Mouse (Mus musculus): ENCODE measurements around the gene Nhp2.

GRCm38 (mm10) chr11:51587059-51587458 lies 32.5 kb upstream of the Nhp2 start:
- TF ChIP-seq MEF2A (IDR thresholded peaks at IDR 0.05; ENCODE audit: extremely low read depth, insufficient replicate concordance, low read depth, low read length, poor library complexity, severe bottlenecking) (no peak), POLR2A (IDR thresholded peaks at IDR 0.05; ENCODE audit: control insufficient read depth in 1 of 2, insufficient read depth in 1 of 2, low read depth in 1 of 2, low read length in 2 of 2, poor library complexity in 1 of 2) (peak in 1 of 2 experiments; percentile 37; a peak in 2 of 4 replicates), BHLHE40 (IDR thresholded peaks at IDR 0.05; ENCODE audit: borderline replicate concordance, low read depth, low read length) (no peak), CHD1 (IDR thresholded peaks at IDR 0.05; ENCODE audit: low read depth, low read length) (no peak), ZC3H11A (IDR thresholded peaks at IDR 0.05; ENCODE audit: low read depth, low read length) (no peak), CTCF (IDR thresholded peaks at IDR 0.05 in 2 of 3, conservative IDR thresholded peaks at IDR 0.05 in 1 of 3; ENCODE audit: control insufficient read depth in 1 of 3, insufficient read depth in 1 of 3, low read depth in 2 of 3, low read length in 3 of 3, poor library complexity in 1 of 3, severe bottlenecking in 1 of 3) (no peak; a peak in 1 of 6 replicates), POLR2AphosphoS5 (IDR thresholded peaks at IDR 0.05; ENCODE audit: borderline replicate concordance, low read depth, low read length) (no peak), JUND (IDR thresholded peaks at IDR 0.05; ENCODE audit: low read depth, low read length) (no peak), USF2 (IDR thresholded peaks at IDR 0.05; ENCODE audit: borderline replicate concordance in 1 of 2, insufficient read depth in 1 of 2, low read depth in 1 of 2, low read length in 2 of 2) (no peak), RAD21 (IDR thresholded peaks at IDR 0.05; ENCODE audit: low read depth, low read length) (no peak), TAL1 (IDR thresholded peaks at IDR 0.05; ENCODE audit: low read length) (no peak)

Data from MEL (cell line).